Mouse (Mus musculus): Measurements from ENCODE around the gene Gfy.

Gfy gene

GRCm38 (mm10) chr7:45149545-45149944, 29.8 kb downstream of the Gfy start:
- DNase-seq (ENCODE audit: low spot score): no peak

DNA sequence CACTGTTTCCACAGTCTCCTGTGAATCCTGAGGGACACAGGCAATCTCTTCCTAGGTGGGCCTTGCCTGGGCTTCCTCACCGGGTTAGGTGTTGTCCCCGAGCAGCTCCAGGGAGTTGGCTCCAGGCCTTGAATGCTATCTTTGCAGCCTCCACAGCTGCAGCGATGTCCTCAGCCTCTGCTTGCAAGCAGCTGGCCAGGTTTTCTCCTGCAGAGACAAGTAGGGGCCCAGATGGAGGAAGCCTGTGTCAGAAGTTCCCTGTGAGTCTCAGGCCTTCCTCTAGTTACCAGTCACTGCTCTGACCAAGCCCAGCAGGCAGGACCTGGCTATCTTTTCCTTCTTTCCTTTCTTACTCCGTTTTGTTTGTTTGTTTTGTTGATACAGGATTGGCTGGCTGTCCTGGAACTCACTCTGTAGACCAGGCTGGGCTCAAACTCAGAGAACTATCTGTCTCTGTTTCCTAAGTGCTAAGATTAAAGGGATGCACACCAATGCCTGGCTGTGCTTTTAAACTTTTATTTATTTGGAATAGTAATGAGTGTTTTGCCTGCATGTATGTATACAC, 30.8 kb downstream of the Gfy start:
- DNase-seq (ENCODE audit: low spot score): no peak

DNA sequence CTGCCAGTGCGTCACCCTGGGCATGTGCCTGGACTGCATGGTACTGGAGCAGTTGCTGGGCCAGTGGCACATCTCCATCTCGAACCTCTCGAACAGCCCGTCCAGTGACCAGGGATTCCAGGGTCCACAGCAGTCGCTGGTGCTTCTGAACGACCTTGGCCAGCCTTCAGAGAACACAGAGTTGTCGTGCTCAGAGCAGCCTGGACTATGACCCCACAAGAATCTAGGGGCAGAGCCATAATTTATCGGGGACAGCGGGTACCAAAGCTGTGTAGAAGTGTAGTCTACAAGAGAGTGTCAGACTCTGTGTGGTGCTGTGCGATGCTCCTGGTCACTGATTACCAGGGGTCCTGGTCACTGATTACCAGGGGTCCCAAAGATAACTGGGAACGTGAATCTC, 31.5 kb downstream of the Gfy start:
- no peak for DNase-seq (ENCODE audit: low spot score)

- no peak for DNase-seq (ENCODE audit: low spot score)
These were observed 32.1 kb downstream of the Gfy start for GRCm38 (mm10) chr7:45147267-45147666.

- no peak for DNase-seq (ENCODE audit: low spot score)
These were observed 33.9 kb downstream of the Gfy start for GRCm38 (mm10) chr7:45145460-45145859.

DNA sequence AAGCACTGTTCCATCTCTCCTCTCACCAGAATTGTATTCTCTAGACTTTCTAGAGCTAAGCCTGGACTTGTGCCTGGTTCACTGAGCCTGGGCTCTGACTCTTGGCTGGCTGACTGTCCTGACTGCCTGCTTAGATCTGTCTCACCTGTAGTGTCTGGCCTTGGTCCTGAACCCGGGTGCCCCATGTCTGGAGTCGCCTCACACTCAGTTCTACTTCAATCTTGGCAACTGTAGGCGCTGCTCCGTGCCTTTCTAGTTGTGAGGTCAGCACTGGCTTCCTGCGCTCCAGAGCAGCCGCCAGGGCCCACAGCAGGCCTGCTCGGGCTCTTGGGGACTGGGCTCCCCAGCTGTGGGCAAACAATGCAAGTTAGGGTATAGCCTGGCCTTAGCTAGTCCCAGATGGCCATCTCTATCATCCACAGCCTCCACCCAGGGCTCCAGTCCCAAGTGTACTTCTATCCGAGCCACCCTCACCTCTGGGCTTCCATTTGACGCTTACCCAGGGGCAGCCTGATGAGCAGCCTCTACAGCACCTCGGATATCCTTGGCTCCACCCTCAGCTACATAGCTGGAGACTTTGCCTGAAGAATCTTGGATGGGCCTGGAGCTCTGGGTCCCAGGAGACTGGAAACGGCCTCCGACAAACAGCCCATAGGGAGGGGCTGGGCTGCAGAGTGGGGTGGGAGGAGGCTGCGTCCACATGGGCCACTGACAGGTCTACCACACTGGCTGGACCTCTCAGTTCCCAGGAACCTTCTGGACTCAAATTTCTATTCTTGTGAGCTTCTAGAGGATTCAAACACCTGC, 34.8 kb downstream of the Gfy start:
- no peak for DNase-seq (ENCODE audit: low spot score)

DNA sequence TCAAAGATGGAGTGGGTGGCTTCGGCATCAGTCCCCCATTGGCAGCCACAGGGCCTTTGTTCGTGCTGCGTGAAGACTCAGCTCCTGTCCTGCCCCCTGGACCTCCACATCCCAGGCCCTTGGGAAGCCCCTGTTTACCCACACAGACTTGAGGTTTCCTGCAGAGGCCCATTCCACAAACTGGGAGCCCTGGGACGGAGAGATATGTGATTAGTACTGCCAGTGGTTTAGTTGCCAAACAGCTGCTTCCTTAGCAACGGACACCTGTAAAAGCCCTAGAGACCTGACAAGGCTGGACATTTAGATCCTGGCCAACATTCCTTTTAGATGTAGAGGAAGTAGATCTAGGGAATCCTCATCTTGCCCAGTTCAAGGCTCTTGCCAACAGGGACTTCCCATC, 37.5 kb downstream of the Gfy start:
- no peak for DNase-seq (ENCODE audit: low spot score)

GRCm38 (mm10) chr7:45141319-45141718, 38.0 kb downstream of the Gfy start:
- DNase-seq (ENCODE audit: low spot score): no peak

DNA sequence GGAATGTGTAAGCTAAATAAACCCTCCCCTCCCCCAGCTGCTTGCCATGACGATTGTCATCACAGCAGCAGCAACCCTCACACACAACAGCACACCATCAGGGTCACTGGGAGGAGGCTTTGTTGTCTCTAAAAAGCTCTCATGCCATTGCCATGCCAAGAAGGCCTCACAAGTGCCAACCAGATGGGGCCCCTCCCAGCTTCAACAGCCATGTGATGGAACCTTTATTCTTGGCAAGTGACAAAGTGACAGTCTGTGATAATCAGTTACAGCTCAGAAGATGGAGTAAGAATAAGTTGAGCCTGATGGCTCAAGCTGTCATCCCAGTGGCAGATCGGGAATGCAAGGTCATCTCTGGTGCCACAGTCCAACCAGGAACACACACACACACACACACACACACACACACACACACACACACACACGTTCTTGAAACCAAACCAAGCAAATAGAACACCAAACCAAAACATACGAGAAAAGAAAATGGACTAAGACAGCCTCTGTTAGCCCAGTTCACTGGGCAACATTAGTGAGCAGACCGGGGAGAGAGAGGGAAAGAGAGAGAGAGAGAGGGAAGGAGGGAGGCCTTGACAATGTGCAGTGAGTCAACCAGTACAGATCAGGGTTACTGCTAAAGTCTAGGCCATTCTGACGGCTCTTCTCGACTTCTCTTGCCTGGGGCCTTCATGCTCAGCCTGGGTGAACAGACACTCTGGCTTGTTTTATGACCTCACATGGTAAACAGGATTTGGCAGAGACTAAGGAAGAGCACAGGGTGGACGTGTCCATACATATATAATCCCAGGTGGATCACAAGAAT, 39.3 kb downstream of the Gfy start:
- no peak for DNase-seq (ENCODE audit: low spot score)

- no peak for DNase-seq (ENCODE audit: low spot score)
These were observed 41.0 kb downstream of the Gfy start for GRCm38 (mm10) chr7:45138403-45138802.

DNA sequence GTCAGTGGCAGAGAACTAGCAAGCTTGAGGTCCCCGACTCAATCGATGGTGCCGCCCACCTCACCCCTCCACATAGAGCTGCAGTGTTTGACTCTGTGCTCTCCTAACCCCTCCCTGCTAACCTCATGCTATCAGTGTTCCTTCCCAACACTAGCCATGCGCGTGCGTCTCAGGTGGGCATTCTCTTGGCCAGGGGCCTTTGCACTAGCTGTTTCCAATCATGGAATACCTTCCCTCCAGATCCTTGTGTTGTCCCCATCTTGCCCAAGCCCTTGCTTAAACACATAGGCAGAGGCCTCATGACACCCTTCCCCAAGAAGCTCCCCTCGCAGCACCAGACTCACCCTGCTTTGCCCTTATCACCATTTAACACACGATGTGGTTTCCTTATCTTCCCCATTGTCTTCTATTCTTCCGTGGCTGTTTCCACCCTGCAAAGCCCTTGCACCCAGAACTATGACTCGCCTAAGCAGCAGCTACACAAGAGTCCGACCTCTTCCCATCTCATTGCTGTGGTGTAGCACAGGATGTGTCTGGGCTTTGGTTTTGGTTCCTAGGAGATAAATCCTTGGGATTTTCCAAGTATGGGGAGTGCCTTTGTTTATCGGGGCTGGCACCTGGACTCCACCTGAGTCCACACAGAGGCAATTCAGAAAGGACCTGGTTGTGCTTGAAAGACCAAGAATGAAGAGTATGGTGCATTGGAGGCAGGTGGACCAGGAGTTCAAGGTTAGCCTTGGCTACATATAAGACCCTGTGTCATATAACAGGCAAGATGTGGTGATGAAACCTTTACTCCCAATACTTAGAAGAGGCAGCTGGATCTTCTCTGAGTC, 42.0 kb downstream of the Gfy start:
- DNase-seq (ENCODE audit: low spot score): no peak

DNA sequence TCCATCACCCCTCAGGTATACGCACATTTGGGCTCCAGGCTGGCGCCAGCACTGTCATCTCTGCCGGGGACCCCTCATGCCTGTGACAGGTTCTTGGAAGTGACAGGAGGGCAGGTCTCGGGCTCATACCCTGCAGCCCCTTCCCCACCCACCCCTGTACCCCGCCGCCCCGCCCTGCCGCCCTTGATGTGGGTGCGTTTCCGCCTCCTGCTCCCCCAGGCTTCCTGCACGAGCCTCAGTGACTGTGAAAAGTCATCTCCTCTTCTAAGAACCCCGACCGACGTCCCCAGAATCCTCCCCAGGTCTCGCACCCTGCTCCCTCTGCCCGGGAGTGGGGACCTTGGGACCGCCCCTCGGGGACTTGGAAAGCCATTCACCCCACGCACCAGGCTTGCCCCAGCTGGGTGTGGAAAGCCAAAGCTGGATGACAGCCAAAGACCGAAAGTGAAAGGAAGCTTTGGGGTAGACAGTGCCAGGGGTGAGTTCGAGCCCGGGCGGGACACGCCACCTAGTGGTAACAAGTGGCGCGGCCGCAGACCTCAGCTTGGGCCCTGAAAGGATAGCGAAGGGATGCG, 43.3 kb downstream of the Gfy start, which contains the start of the genes Gm45713 and Flt3l:
TSS of gene Gm45713 (minus strand) at position 239 of the 575 bp plus-strand sequence.
TSS of gene Flt3l (minus strand) at position 440 of the 575 bp plus-strand sequence.
- DNase-seq (ENCODE audit: low spot score): peak; percentile 83

- DNase-seq (ENCODE audit: low spot score): no peak
These were observed 44.0 kb downstream of the Gfy start for GRCm38 (mm10) chr7:45135370-45135769.

DNA sequence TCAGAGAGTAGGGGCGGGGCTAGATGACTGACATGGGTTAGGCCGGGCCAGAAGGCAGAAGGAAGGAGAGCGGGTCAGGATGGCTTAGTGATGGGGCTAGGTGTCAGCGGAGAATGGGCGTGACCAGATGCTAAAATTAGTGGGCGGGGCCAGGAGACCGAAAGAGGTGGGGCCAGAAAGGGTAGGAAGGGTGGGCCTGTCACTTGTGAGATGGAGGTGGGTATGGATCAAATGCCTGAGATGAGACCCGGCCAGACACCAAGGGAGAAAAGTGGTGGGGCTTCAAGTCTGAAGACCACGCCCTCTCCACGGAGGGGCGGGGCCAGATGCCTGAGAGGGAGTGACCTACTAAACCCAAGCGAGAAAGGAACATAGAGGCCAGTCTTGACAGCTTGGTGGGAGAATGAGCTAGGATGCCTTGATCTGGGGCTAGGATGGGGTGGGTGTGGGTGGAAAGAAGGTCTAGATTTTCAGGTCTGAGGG, 44.8 kb downstream of the Gfy start:
- no peak for DNase-seq (ENCODE audit: low spot score)

DNA sequence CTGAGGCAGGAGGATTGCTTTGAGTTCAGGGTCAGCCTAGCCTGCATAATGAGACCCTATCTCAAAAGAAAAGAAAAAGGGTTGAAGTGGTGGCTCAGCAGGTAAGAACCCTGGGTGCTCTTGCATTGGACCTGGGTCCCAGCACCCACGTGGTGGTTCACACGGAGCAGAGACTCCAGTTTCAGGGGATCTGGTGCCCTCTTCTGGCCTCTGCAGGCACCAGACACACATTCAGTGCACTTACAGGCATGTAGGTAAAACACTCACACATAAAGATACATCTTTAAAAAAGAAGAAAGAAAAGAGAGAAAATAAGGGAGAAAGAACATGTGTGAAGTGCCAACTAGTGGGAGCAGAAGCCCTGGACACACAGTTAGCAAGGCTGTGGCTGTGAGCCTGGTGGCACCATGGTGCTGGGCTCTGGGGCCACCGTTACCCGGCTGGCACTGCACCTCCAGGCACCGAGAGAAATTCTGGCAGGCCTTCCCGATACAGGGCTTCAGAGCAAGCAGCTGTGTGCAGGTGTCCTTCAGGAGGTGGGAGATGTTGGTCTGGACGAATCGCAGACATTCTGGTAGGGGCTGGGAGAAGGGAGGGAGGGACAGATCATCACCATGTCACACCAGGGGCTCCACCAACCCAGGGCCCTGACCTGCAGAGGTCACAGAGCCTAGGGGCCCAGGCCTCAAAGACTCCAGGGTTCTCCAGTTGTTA, 45.8 kb downstream of the Gfy start:
- DNase-seq (ENCODE audit: low spot score): no peak

DNA sequence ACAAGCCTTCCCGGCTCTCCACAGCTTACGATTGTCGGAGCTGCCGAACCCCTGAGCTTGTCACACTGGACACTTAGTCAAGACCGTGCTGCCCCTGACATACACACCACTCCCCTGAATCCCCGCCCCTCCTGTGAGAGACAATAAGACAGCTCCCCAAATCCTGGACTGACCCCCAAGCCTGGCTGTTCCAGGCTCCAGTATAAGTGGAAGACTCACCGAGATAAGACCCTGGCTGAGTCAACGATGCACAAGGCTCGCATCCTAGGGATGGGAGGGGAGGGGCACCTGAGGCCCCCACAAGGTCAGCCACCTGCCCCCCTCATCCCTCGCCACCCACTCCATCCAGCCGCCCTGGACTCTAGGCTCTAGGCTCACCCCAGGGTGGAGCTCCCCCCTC, 47.5 kb downstream of the Gfy start:
- DNase-seq (ENCODE audit: low spot score): no peak

- no peak for DNase-seq (ENCODE audit: low spot score)
These were observed 49.4 kb downstream of the Gfy start for GRCm38 (mm10) chr7:45129776-45130512.

GRCm38 (mm10) chr7:45129318-45129717, 50.1 kb downstream of the Gfy start:
- no peak for DNase-seq (ENCODE audit: low spot score)

DNA sequence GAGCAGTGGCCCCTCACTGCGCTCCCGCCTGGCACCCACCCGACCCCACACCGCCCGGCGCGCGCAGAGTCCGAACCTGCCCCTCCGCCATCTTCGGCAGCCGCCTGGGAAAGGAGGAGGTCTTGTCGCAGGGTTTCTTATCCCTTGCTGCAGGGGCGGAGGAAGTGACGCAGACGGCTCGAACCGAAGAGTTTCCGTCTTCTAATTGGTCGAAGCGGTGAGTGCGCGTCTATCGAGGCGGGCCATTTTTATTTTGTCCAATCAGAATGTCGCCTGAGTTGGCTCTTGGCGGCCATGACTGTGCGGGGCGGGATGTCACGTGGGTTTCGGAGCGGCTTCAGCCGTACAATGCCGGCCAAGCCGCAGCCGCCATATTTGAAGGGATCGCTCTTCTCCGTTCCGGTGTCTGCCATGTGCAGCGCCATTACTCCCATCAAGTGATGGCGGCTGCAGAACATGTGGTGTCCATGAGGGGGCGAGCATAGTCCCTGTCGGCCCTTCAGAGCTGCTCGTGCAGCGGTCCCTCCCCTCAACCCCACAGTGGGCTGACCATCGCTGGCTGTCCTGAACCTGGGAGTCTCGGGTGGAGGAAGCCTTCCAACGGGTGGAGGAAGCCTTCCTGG, 50.6 kb downstream of the Gfy start, which contains the start of gene Rpl13a:
TSS of gene Rpl13a (minus strand) at position 138 of the 623 bp plus-strand sequence.
- peak; percentile 99 for DNase-seq (ENCODE audit: low spot score)
